Mouse (Mus musculus): ENCODE measurements around the gene Gnao1.

Gene Gnao1

DNA sequence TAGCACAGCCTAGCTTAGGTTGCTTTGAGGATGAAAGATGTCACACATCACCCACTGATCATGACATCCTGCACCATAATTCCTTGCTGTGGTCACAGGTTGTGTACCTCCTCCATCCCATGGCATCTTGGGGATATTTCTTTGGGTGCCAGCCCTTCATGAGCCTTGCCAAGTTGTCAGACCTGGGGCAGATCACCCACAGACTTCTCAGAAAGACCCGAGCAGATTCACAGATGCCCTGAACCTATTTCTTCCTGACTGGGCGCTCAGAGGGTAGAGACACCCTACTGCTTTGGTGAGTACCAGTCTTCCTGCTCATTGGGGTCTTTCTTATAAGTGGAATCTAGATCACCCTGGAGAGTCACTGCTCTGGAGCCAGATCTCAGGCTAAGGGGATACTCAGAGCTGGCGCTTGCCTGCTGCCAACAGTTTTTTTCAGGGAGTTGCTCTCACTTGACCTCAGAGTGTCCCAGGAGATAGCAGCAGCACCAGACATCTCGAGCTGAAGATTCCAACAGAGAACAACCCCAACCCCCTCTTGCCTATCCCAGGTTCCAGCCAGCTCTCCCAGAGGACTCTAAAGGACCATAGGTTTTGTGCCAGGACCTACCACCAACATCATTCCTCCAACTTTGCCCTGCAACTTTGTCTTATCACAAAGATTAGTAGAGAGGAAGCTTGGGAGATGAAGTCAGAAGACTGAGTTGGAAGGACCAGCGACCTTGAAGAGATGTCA, 58.9 kb downstream of the Gnao1 start:
- TF ChIP-seq GATA4 (IDR thresholded peaks at IDR 0.05; ENCODE audit: insufficient replicate concordance, low read length): no peak

DNA sequence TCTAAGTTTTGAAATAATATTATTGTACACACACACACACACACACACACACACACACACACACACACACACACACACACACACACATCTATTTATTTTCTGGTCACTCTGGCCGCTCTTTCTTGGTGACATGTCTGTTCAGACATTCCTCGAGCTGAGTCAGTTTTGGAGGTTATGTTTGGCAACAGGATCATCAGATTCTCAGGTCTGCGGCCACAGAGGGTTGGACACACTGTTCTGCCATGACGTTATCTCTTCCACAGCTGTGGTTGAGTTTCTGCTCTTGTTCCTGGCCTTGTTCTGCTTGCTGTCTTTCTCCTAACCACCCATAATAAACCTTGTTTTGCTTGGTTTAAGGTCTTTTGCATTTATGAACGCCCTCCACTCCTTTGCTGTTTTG, 61.5 kb downstream of the Gnao1 start:
- no peak for TF ChIP-seq GATA4 (IDR thresholded peaks at IDR 0.05; ENCODE audit: insufficient replicate concordance, low read length)

- TF ChIP-seq GATA4 (IDR thresholded peaks at IDR 0.05; ENCODE audit: insufficient replicate concordance, low read length): no peak
Measured at GRCm38 (mm10) chr8:93878396-93878795, 68.6 kb downstream of the Gnao1 start.

- TF ChIP-seq GATA4 (IDR thresholded peaks at IDR 0.05; ENCODE audit: insufficient replicate concordance, low read length): no peak
Measured at GRCm38 (mm10) chr8:93879966-93880365, 70.2 kb downstream of the Gnao1 start.

DNA sequence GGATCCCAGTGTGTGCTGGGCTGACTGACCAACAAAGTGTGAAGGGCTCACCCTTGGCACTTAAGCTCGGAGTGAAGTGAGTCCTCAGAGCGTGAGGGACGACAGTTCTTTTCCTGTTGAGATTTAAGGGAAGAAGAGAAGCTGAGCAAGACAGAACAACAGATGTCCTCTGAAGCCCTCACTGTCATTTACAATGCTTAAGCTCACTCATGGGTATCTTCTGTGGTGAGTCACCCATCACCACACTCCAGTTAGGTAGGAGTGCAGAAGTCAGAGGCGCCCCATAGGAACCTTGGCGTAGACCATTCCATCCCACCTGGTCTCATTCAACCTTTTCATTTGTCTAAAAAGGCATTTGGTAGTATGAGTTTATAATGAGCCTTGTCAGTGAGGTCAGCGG, 71.6 kb downstream of the Gnao1 start:
- no peak for TF ChIP-seq GATA4 (IDR thresholded peaks at IDR 0.05; ENCODE audit: insufficient replicate concordance, low read length)

GRCm38 (mm10) chr8:93883241-93883640, 73.5 kb downstream of the Gnao1 start:
- no peak for TF ChIP-seq GATA4 (IDR thresholded peaks at IDR 0.05; ENCODE audit: insufficient replicate concordance, low read length)

GRCm38 (mm10) chr8:93883771-93884170, 74.0 kb downstream of the Gnao1 start:
- no peak for TF ChIP-seq GATA4 (IDR thresholded peaks at IDR 0.05; ENCODE audit: insufficient replicate concordance, low read length)

- TF ChIP-seq GATA4 (IDR thresholded peaks at IDR 0.05; ENCODE audit: insufficient replicate concordance, low read length): no peak
Measured at GRCm38 (mm10) chr8:93884316-93884715, 74.5 kb downstream of the Gnao1 start.

GRCm38 (mm10) chr8:93886181-93886580, 76.4 kb downstream of the Gnao1 start:
- TF ChIP-seq GATA4 (IDR thresholded peaks at IDR 0.05; ENCODE audit: insufficient replicate concordance, low read length): no peak

DNA sequence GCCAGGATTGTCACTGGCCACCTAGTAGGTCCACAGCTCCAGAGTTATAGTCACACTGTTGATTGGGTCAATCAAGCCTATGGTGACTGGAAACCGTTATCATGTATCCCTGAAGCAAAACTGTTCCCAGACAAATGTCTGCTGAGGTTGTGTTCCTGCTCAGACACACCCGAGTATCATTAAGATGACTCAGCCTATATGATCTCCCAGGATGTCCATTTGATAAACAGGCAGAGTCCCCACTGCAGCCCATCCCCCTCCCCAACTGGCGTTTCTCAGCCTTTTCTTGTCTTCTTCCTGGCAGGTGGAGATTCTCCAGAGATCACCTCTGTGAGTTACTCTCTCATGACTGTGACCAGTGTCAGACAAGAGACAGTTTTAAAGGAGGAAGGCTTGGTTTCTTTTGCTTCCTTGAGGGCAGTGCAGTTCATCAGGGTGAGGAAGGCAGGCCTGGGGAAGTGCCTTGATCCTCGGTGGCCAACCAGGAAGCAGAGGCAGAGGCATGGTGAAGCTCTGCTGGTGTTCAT, 78.4 kb downstream of the Gnao1 start:
- TF ChIP-seq GATA4 (IDR thresholded peaks at IDR 0.05; ENCODE audit: insufficient replicate concordance, low read length): no peak

- TF ChIP-seq GATA4 (IDR thresholded peaks at IDR 0.05; ENCODE audit: insufficient replicate concordance, low read length): no peak
Measured at GRCm38 (mm10) chr8:93888702-93889480, 79.1 kb downstream of the Gnao1 start.

GRCm38 (mm10) chr8:93893556-93893955, 83.8 kb downstream of the Gnao1 start:
- TF ChIP-seq GATA4 (IDR thresholded peaks at IDR 0.05; ENCODE audit: insufficient replicate concordance, low read length): no peak

DNA sequence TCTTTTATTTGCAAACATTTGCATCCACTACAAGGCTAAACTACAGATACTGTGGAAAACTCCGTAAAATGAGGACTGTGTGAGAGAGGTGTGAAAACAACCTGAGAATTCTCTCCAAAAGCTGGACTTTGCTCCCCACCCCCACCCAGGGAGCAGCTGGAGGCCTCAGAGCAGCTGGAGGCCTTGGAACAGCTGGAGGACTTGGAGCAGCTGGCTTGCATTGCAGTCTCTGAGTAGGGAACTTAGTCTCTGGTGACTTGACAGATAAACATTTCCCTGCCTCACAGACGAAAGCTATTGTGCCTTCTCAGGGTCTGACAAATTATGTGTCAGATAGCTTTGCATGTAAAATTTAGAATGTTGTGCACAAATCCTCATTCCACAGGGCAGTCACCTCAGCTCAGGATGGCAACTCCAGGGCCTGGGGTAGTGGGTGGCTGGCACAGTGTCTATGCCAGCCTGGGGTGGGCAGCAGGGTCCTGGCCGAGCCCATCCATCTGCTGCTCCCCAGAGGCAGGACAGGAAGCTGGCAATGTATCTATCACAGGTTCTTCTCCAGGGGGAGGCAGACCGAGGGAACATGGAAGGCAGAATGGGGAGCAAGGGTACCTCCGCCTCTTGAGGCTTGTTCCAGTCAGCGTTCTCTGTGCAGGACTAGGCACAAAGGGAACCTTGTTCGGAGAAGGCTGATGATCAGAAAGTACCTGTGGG, 87.2 kb downstream of the Gnao1 start:
- no peak for TF ChIP-seq GATA4 (IDR thresholded peaks at IDR 0.05; ENCODE audit: insufficient replicate concordance, low read length)

DNA sequence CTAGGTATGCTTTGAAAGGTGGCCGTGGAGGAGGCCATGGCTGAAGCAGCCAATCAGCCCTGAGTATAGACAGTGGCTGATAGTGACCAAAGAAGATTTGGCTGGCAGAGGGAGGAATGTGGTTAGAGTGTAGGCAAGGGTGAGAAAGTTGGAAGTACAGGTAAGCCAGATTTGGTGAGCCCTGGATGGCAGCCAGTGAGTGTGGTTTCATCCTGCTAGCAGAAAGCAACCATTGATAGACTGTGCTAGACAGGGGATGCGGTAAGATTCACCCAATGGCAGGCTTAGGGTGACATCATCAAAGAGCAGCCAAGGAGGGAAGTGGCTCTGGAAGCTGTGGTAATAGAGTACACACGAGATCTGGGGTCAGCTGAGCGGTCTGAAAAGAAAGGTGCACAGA, 88.8 kb downstream of the Gnao1 start:
- no peak for TF ChIP-seq GATA4 (IDR thresholded peaks at IDR 0.05; ENCODE audit: insufficient replicate concordance, low read length)

DNA sequence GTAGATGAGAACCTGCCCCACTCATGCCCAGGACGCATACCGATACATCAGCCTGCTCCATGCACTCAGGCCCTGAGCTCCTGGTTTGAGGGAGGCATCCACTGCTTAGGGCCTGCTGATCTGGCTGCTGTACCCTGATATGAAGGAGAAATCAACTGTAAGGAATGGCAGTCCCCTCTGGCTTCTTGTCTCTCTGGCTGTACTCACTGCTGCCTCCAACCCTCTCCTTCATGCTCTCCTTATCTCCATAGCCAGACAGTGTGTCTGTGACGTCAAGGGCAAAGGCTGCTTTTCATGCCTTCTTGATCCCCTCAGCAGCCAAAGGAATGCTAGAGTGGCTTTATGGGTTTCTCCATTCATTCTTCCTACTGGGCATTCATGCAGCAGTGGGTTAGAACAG, 92.3 kb downstream of the Gnao1 start:
- no peak for TF ChIP-seq GATA4 (IDR thresholded peaks at IDR 0.05; ENCODE audit: insufficient replicate concordance, low read length)

- no peak for TF ChIP-seq GATA4 (IDR thresholded peaks at IDR 0.05; ENCODE audit: insufficient replicate concordance, low read length)
Measured at GRCm38 (mm10) chr8:93906961-93907360, 97.2 kb downstream of the Gnao1 start.

All from liver, adult (tissue).